Mouse (Mus musculus) erythroid progenitor cell, adult 5-6 weeks (primary cell): ENCODE measurements around the gene 2900011O08Rik. TPM values are rescaled to one million over a fixed set of nuclear protein-coding genes. Genes with fewer than 3 reads are reported as not detected.

Source experiments
- ATAC-seq: replicated peaks from 2 replicates; pipeline ENCODE4 v1.8.0; 2016; ENCODE audit warnings: moderate number of reproducible peaks, mild to moderate bottlenecking, moderate TSS enrichment, inconsistent platforms; ENCODE audit not compliant: poor library complexity, low FRiP score, severe bottlenecking
- total RNA-seq, 2 experiments: library from RNA; stranded (forward) in 1 of 2; stranded (reverse) in 1 of 2; fragments of 150-400 nt in 1 of 2; fragments of 186-747, 209-891 nt in 1 of 2; gene quantifications; 2 replicates each; pipeline versions ENCODE4 v1.2.3 to v1.2.4; 2015 to 2017; ENCODE audit warnings: low replicate concordance in 2 of 2

The 2900011O08Rik gene
- total RNA-seq, 2 experiments from 2014 or later: not detected

DNA sequence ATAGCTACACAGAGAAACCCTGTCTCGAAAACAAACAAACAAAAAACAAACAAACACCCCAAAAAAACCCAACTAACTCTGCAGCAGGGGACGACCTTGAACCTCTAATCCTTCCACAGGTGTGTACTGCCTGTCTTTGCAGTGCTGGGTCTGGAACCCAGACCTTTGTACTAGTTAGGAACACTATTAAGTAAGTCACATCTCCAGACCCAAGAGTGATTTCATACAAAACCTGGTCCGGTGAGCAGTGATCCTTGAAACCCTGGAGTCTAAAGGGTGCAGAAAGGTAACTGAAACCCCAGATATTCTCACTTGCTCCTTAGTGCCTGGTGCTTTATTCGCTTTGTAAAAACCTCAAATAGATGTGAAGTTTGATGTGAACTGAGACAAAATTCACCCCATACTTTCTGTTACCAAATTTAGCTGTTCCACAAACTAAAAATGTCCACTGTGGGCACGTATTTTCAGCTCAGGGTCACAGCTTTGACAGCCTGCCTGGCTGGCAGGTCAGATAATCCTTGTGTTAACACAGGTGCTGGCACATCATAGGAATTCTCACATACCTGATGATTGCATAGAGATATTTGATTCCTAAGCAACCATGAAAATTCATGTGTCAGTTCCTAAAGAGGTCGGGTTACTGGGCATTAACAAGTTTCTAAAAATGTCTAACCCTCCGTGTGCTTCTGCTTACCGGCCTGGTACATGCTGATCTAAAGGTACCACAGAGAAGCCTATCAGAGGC lies 17.2 kb downstream of the 2900011O08Rik start:
- no peak for ATAC-seq

DNA sequence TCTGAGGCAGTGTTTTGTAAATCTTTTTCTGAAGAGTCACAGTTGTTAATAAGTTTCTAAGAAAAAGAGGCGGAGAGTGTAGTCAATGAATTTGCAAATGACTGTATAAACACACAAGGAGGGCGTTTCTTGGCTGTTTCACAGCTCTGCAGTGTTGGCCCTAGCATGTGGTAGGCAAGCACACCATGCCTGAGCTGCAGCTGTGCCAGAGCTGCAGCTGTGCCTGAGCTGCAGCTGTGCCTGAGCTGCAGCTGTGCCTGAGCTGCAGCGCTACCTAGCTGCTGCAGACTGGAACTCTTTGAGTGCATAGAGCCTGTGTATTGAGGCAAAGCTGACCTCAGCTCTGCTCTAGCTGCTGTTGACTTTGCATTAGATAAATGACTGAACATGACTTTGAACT lies 17.8 kb downstream of the 2900011O08Rik start:
- ATAC-seq: no peak

DNA sequence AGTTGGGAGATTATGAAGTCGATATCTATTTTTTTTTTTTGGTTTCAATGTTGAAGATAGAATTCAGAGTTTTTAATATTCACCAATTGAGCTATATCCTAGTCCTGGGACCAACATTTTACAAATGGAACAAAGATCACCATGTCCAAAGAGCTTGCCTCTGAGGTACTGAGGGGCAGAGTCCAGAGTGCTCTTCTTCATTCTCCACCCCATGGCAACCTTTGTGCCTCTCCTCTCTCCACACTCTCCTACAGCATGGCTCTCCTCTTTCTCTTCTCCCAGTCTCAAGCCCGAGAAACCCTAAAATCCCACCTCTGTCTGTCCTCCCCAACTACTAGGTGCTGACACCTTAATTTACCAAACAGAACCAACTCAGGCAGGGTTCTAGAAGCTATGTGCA lies 18.3 kb downstream of the 2900011O08Rik start:
- no peak for ATAC-seq

- ATAC-seq: no peak
These were observed 18.9 kb downstream of the 2900011O08Rik start for GRCm38 (mm10) chr16:14005266-14005665.

DNA sequence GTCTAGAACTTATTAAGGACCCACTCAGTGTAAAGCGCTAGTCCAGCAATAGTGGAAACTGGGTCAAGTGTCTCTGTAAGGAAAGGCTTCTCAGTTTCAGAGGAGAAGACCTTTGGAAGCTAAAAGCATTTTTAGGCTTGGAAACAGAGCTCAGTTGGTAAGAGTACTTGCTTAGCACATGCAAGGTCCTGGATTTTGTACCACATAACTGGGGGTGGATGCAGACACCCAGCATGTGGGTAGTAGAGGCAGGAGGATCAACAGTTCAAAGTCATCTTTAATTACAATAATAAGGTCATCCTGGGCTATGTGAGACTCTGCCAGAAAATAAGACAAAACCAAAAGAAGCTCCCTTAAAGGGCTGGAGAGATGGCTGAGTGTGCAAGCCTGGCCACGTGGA lies 21.7 kb downstream of the 2900011O08Rik start:
- no peak for ATAC-seq

DNA sequence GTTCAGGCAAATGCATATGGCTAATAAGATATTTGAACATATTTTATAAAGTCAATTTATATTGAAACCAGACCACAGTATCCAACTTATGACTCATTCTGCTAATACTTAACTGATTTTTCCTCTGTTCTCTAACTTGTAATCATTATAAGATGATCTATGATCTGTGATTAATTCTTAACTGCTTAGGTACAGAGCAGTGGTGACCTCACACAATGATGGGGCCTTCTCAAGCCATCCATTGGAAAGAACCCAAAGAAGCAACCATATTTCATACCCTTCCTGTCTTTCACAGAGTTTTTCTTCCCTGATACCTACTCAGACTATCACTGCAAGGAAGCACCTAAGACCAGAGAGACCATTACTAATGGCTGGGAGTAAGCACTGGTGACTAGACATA lies 22.3 kb downstream of the 2900011O08Rik start:
- no peak for ATAC-seq

DNA sequence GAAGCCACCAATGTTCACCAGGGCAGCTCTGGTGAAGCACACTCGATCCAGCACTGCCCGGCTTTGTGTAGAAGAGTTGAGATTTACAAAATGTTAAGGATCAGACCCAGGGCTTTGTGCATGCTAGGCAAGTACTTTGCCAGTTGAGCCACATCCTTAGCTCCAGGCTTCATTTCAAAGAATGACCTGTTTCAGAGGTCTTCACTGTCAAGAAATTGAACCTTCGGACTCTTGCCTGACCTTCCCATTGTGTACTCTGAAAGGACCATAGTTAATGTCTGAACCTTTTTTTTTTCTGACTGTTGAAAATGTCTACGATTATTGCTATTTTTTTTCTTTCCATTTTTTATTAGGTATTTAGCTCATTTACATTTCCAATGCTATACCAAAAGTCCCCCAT lies 23.6 kb downstream of the 2900011O08Rik start:
- ATAC-seq: no peak

GRCm38 (mm10) chr16:14017306-14017705 lies 30.9 kb downstream of the 2900011O08Rik start:
- ATAC-seq: no peak

- no peak for ATAC-seq
These were observed 34.9 kb downstream of the 2900011O08Rik start for GRCm38 (mm10) chr16:14021166-14021822.

DNA sequence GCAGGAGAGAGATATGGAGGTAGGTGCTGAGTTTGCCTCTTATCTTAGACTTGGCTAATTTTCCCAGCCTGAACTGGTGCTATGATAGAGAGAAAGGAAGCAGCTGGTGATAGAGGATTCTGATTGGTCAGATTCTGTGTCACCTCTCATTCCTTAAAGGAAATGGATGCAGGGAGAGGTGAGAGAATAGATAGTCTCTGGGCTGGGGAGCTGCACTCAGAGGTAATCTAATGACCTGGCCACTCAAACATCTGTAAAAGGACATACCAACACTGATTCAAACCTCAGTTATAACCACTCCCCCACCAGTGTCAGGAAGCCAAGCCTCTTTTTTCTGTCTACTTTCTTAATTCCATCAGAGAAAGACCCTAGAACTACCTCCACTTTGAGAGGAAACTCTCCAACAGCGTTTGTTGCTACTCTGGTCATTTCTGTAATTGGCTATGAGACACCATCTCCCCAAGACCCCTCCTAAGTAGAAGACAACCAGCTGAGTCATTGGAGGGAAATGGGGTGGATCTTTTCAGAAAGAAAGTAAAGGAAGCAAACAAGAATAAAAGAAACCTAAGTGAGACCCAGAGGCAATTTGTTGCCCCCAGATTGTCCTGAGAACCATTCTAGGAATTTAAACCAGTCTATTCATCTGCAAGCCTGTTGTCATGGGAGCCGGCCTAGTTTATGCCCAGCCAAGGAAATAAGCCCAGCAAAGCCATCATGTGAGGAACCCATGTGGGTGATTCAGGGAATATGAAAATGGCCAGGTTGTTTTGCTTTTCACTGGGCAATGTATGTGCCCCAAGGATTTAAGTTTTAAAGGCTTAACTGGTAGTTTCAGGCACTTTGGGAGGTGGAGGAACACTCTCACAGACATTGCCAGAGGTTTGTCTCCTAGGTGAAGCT lies 38.9 kb downstream of the 2900011O08Rik start:
- no peak for ATAC-seq

GRCm38 (mm10) chr16:14029072-14029471 lies 42.7 kb downstream of the 2900011O08Rik start:
- no peak for ATAC-seq

- ATAC-seq: no peak
These were observed 43.4 kb downstream of the 2900011O08Rik start for GRCm38 (mm10) chr16:14029851-14030250.

DNA sequence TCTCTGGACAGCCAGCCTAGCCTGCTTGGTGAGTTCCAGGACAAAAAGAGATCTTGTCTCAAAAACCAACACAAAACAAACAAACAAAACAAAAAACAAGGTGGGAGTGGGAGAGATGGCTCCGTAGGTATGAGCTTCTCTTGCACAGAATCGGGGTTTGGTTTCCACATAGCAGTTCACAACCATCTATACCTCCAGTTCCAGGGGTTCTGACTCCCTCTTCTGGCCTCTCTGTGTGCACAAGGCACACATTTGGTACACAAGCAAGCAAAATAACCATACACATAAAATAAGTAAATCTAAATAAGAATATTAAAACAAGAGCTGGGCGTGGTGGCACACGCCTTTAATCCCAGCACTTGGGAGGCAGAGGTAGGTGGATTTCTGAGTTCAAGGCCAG lies 44.2 kb downstream of the 2900011O08Rik start:
- no peak for ATAC-seq

- ATAC-seq: no peak
These were observed 46.7 kb downstream of the 2900011O08Rik start for GRCm38 (mm10) chr16:14033076-14033475.

- no peak for ATAC-seq
These were observed 56.0 kb downstream of the 2900011O08Rik start for GRCm38 (mm10) chr16:14042421-14042820.

GRCm38 (mm10) chr16:14044695-14045094 lies 58.3 kb downstream of the 2900011O08Rik start:
- no peak for ATAC-seq

GRCm38 (mm10) chr16:14046224-14046756 lies 59.9 kb downstream of the 2900011O08Rik start:
- no peak for ATAC-seq

DNA sequence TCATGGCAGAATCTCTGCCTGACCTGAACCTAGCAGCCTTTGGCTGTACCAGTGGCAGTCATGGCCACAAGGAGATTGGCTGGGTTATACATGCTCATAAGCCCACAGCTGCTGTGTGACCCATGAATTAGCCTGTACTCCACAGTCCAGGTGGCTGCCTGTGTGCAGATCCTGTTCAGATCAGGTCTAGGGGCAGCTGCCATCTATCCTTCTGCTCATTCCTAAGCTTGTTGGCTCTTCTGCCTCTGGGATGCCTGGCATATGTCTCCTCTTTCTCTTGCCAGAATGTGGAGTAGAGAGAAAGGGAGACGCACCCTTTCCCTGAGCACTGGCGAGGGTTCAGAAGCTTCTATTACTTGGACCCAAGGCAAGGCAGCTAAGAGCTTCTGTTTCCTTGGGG lies 65.8 kb downstream of the 2900011O08Rik start:
- ATAC-seq: no peak

GRCm38 (mm10) chr16:14053116-14053515 lies 66.7 kb downstream of the 2900011O08Rik start:
- ATAC-seq: no peak

DNA sequence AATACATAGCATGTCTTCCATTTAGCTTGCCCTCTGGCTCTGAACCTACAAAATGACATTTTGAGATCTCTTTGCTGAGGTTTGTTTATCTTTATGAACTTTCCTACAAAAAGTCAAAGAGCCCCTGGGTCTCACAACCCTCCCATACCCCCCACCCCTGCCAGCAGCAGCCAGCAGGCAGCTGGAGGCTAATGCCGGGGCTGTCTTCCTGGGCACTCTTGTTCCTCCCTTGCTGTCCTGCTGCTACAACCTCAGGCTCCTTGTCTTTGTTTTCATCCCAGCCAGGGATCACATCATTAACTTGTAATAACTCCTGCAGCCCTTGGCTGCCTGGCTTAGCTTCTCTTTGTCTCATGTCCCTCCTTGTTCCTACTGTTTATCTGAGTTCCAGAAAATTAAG lies 68.9 kb downstream of the 2900011O08Rik start:
- no peak for ATAC-seq
